Mouse (Mus musculus) heart, adult 2 months (tissue): ENCODE results near the gene Msl1.

Source experiments
- CTCF ChIP-seq: fragments of 200-600 bp; IDR thresholded peaks from 2 replicates; pipeline ENCODE4 v1.8.1; 2022; ENCODE audit warnings: antibody characterized with exemption, mild to moderate bottlenecking, moderate library complexity
- EP300 ChIP-seq: fragments of 200-500 bp; IDR thresholded peaks from 2 replicates; pipeline ENCODE4 v1.6.1; 2011; ENCODE audit warnings: low read depth, low read length, control low read depth; ENCODE audit not compliant: insufficient read depth
- POLR2A ChIP-seq: fragments of 200-500 bp; IDR thresholded peaks from 2 replicates; pipeline ENCODE4 v1.6.1; 2011; ENCODE audit warnings: mild to moderate bottlenecking, low read depth, low read length, control low read depth; ENCODE audit not compliant: insufficient read depth

GRCm38 (mm10) chr11:98850100-98851093, 55.1 kb downstream of the Msl1 start:
- TF ChIP-seq POLR2A: no peak
- no peak for TF ChIP-seq CTCF
- no peak for TF ChIP-seq EP300
